Mouse (Mus musculus) thymus, postnatal 4 days (tissue): ENCODE data around the gene Mrps15.

ENCODE experiments used
- DNase-seq: peaks from one replicate; pipeline ENCODE4 v3.0.0; 2021

Gene Mrps15

DNA sequence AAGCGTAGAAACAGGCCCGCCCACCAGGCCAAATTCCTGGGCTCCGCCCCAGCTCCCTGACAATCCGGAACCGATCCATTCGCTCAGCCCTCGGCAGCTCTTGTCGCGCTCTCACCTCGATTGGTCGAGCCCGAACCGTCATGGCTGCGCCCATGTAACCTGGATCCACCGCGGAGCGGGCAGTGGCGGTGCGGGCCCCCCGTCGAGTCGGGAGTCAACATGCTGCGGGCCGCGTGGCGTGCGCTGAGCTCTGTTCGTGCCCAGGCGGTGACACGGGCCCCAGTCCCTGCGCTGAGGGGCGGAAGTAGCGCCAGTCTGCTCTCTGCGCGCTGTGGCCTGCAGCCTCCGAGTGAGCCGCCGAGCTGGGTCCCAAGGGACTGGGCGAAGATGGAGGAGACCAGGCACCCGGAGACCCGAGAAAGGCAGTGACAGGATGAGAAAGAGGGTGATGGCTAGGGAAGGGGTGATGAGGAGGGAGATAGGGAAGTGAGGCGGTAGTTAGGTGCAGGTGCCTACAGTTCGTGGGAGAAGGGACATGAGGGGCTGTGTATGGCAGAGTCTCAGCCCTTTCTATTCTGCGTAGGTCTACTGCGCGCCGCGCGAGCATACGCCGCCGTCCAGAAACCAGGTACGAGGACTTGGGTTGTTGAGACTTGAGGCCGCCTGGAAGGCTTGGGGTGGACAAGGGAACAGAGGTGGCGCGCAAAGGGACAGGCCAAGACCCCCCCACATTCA, at the start of gene Mrps15:
Gene Mrps15 (plus strand): TSS at position 75 of the 735 bp plus-strand sequence.
- peak; percentile 77 for DNase-seq

DNA sequence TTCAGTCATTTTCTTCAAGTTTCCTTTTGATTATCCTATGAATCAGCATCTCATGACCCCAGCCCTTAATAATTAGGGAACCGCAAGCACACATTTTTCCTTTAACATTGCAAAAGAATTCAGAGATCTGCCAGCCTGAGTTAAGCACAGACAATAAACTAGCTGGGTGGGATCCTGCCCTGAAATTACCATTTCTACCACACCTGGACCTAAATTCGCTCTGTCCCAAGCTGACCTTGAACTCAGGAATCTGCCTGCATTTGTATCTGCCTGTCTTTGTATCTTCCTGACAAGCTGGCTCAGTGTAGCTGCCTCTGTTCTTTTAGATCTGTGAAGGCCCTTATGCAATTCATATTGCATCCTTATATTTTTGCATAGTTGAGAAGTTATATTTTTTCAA, 48.9 kb upstream of the Mrps15 start:
- DNase-seq: no peak

DNA sequence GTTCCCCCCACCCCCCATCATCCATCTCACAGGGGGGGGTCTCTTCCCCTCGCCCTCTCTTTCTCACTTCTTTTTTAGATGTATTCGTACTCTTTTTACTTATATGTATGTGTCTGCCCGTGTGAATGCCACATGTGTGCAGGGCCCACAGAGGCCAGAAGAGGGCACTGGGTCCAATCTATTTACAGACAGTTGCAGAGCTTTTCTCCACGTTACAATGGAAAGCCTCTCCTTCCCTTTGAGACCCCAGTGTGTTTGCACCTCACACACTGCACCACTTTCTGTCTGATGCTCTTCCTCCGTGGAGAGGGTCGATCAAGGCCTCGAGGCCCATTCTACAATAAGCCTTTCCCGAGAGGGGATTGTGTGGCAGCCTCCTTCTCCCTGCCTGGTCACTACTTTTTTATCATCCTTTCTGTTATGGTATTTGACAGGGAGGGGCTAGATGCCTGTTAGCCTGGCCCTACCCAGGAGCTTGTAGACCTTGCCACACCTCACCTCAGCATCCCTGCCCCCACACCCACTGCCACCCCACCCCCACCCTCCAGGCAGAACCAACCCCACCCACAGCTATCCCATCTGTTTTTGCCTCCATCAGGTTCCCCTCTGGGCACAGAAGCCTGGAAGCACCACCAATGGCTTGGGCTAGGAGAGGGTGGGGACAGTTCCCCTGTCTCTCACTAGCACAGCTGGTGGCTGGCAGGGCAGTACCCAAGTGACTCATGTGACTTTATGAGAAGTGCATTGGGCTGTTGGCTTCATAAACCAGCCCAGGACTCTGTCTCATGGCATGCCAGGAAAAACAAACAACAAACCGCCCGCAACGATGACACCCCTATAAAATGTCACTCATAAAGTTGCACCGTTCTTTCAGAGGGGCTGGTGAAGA, 45.2 kb upstream of the Mrps15 start:
- DNase-seq: no peak

DNA sequence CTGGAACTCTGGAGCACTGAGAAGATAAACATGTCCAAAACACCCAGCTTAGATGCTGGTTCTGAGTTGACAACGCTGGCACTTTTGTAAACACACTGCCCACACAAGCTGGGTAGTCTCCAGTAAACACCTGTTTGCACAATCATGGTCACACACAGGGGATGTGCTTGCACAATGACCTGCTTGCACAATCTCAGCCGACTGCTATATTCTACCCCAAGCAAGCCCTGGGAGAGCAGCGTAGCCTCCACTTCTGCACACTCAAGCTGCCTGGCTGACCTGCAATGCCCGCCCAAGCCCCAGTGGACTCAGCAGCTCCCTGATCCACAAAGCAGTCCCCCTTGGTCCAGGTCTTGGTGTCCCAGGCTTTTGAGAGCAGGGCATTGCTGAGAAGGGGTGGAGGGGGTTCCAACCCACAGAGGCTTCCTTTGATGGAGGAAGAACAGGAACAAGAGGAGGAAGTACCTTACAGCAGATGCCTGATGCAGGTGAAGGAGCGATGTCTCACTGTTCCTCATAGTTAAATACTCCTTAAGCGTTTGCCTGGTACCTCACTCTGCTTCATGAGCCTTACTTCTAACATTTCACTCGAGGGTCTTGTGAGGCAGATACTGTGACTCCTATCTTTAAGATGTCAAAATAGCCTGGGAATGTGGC, 28.9 kb upstream of the Mrps15 start:
- no peak for DNase-seq

DNA sequence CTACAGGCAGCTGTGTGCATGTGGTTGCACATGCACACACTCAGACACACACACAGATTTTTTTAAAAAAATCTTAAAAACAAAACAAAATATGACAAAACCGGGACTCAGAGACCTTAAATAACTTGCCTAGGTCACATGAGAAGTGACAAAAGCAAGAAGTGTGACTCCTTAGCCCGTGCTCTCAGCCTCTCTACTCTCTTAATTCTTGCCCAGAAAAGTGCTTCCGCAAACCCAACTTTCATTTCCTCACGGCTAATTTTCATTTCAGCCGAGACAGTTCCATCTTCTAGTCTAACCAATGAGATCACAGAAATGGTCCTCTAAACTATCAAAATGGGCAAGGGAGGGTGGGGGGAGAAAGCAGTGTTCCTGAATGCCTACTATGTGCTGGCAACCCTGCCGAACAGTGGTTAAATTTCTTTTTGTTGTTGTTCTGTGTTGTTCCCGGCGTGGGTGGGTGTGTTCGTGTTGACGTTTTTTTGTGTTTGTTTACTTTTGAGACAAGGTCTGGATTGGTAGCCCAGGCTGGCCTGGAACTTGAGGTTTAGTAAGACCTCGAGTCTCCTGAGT, 27.7 kb upstream of the Mrps15 start:
- DNase-seq: no peak

DNA sequence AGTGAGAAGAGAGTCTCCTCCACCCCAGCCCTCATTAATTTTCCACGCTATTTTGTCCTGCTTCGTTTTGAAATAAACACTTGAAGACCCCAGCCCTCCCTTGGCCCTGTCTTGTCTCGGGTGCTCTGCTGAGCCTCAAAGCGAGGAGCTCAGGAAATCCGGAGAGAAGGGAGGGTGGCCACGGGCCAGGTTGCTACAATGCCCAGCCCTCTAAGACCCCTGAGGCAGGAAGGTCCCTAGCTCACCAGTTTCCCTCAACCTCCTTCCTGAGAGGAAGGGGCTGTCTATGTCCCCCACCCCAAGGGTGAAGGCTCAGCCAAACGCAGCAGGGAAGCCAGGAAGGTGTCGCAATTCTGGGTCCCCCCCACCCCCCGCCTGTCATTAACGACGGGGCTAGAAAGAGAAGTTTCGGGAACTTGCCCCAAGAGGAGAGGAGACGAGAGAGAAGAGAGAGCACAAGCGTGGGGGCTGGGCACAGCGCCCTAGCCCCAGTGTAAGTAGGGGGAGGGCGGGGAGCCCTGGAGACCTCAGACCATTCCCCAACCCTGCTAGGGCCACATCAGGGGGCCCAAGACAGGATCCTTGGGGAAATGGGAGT, 22.3 kb upstream of the Mrps15 start, which contains the start of gene Csf3r:
Gene Csf3r (plus strand): TSS at position 248 of the 598 bp plus-strand sequence.
- no peak for DNase-seq

DNA sequence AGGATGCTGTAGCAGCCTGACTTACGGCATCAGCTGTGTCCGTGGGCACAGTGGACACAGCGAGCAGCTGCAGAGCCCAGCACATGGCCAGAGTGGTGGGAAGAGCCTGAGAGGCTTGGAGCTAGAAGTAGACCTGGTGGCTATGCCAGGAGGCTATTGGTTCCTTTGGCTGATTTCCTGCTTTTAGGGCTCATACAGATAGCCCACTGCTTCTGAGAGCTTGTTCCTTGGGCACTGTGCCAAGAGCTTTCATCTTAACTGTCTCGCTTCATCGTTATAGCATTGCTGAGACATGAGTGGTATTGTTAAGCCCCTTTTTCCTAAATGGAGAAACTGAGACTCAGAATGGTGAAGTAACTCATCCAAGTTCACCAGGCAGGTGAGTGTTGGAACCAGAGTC, 20.9 kb upstream of the Mrps15 start:
- DNase-seq: no peak

DNA sequence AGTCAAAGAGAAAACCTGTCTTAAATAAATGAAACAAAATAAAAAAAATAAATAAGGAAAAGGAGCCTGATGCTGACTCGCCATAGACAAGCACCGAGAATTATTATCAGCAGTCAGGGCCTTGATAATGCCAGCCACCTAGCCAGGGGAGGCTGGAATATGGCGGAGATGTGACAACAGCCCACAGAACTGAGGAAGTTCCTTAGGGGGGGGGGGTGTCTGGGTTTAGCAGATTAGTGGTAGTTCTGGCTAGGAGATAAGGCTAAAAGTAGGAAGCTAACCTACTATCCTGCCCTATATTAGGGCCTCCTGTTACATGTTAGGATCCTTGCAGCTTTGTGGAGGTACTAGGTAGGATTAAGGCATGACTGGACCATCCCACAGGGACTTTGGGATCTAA, 18.7 kb upstream of the Mrps15 start:
- no peak for DNase-seq

DNA sequence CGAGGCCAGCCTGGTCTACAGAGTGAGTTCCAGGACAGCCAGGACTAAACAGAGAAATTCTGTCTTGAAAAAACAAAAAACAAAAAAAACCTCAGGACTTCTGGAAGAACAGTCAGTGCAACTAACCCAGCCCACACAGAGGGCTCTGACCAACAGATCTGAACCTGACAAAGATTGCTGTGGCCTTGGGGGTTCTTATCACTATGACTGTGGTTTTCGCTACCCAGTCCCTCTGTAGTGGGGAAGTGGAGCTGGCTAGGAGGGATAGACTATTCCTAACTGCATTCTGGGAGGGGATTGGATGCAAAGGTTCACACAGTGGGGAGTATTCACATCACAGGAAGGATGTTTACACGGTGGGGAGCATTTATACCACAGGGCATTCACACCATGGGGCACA, 17.7 kb upstream of the Mrps15 start:
- no peak for DNase-seq

DNA sequence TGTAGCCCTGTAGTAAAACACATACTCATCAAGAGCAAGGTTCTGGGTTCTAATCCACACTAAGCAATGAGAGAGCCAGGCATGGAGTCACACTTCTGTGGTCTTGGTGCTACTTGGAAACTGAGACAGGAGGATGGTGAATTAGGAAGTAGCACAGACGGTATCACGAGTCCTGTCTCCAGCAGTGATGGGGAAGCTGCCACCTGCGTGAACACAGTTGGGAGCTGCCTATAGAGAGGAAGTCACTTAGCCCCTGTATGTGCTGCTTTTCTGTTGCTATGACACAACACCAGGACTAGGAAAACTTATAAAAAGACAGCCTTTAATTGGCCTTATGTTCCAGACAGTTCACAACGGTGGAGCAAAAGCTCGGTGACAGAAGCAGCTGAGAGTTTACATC, 16.0 kb upstream of the Mrps15 start:
- no peak for DNase-seq

DNA sequence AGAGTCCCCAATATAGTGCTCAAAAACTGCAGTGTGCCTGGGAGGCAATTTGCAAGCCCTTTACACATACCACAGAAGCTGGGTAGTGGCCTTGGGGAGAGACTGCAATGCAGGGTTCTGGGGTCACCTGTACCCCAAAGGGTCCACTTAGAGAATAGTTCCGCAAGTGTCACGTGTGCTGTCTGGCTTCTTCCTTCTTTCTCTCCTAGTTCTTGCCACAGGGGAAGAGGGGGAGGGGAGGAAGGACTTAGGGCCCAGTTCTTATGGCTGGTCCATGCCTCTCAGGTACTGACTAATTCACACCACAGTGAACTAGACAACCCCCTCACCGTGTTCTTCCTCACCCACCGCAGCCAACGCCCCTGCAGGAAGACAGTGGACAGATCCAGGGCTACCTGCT, 11.3 kb upstream of the Mrps15 start:
- DNase-seq: no peak

DNA sequence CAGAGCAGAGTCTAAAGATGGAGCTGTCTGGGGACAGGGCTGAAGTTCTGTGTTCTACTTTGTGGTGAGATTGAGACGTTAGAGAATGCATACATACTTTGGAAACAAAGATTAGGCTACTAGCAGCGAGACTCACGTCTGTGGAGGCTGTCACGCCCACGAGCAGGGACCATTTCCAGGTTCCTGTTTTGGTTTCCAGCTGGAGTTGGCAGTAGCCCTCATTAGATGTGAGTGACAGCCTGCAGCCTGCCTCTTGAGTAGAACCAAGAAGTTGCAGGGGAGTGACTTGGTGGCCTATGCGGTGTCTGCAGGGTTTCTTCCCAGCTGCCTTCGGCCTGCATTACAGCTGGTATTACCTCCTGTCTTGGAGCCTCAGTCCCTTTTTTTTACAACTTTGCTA, 4.9 kb downstream of the Mrps15 start:
- DNase-seq: no peak

DNA sequence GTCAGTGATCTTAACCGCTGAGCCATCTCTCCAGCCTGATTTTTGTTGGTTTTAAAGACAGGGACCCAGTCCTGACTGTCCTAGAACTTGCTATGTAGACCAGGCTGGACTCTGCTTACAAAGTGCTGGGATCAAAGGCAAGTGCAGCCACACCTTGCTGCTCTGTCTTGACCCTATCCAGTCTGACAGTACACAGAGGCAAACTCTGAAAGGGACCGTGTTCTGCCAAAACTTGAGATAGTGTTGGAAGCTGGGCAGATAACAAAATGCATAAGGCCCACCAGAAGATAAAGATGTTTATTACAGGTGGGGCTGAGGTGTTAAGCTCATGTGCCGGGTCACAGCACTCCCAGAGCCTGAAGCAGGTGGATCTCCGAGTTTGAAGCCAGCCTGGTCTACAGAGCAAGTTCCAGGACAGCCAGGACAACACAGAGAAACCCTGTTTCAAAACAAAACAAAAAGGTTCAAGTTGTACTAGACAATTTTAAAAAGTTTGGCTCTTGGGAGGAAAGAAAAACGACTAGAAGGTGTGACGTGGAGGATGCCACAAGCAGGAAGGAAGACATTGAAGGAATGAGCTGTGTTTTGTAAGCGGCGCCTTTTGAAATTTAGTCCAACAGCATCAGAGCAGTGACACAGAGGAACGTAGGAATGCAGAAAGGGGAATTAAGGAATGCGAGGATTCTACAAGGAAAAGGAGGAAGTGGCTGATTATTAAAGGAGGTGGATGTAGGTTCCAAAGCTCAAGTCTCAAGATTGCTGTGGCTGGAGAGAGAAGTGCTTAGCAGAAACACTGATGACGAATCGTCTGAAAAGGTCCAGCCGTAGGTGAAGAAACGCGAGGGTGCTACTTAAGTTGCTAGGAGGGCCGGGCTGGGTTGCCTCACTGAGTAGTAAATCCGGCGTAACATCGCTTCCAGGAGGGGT, 10.7 kb downstream of the Mrps15 start:
- DNase-seq: no peak

DNA sequence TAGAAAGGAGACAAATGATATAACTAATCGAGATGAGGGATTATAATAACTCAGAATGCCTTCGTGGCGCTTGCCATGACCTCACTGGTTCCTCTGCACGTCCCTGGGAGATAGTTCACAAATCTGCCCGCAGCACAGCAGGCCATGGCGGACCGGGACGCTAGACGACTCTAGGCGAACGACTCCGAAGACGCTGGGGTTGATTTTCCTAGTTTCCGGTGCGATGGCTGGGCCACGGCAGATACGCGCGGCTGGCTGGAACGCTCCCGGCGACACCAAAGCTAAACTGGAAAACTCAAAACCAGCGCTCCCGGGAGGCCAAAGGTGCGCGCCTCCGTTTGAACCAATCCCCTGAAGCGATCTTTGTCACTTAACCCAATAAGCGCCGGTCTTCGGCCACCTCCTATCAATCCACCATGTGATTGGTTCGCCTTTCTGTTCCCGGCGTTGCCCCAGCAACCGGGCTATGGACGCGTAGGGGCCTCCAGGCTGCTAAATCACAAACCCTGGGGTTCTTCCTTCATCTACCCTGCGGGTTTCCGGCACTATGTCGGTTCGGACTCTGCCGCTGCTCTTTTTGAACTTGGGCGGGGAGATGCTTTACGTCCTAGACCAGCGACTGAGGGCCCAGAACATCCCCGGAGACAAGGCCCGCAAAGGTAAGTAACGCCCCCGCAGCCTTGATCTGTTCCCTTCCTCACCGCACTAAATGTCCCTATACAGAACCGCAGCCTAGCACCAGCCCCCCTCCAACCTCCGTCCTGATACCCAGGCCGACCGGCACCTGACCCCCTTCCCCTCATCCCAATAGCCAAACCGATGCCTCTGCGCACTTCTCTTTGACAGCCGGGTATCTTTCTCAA, 11.6 kb downstream of the Mrps15 start, which contains the start of gene Oscp1:
Gene Oscp1 (plus strand): TSS at position 432 of the 863 bp plus-strand sequence.
- DNase-seq: peak; percentile 90

DNA sequence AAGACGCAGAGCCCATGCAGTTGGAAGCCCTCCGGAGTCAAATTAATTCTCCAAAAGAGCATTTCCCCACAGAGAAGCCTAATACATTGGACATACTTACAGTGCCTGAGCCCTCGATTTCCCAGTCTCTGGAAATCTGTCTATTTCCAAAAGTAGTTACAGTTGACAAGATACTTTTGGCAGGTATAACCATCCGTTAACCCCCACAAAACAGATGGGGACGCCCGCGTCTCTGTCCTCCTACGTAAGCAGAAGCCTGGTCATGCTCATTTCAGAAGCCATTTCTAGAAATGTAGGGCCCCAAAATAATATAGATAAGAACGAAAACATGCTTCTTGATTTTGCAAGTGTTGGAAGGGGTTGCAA, 12.3 kb downstream of the Mrps15 start:
- no peak for DNase-seq

DNA sequence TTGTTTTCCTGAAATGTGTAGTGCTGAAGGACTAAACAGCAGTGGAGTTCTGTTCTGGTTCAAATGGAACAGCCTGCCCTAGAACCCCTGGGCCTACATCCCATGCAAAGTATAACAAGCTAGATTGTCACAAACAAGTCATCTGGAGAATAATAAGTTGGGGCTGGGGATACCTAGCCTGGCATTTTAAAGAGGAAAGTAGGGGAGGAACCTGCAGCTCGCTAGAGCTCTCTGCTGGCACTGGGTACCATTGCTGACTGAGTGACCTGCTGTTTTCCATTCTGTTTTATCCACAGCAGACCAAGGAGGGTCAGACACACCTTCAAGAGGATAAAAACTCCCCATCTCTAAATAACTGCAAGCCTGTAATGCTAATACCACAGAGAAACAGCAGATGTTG, 16.1 kb downstream of the Mrps15 start:
- DNase-seq: peak; percentile 43

DNA sequence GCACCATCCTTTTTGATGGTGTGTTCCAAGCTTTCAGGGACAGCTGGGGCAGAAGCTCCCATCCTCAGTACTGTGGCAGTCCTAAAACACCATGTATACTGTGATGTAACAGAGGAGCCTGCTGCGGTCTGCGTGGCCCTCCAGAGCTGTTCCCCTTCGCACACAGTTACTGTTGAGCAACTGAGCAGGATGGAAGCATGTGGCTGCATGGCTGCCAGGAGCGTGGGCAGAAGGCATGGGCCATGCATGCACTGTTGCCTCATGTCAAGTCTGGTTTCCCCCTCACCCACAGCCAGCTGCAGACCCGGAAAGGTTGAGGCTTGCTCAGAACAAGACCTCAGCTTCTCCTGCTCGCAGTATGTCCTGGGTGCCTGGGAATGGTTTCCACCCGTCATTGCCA, 18.5 kb downstream of the Mrps15 start:
- no peak for DNase-seq

DNA sequence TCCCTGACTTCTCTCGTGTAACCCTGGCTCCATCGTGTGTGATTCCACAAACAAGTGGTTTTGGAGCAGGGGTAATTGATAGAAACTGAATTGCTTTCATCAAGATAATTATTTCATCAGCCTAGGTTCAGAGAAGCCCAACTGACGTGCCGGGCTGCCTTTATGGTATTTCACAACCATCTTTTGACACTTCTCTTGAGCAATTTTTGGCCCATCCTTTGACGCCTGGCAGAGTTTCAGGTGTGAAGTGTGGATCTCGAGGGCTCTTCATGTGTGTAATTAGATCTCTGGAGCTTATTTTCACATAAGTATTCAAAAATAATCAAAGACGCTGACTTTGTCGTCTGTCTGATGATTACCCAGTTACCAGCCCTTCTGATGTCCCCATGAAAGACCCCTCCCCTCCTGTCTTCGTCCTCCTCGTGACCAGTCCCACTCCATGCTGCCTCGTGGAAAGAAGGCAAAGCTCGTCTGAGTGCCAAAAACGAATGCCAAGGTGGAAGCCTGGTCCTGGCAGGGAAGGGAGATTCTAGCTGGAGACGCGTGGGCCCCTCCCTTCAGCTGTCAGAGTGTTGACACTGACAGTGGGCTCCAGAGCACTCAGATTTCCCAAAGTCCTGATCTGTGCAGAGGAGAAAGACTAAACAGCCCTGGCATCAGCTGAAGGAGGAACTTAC, 20.8 kb downstream of the Mrps15 start:
- no peak for DNase-seq

DNA sequence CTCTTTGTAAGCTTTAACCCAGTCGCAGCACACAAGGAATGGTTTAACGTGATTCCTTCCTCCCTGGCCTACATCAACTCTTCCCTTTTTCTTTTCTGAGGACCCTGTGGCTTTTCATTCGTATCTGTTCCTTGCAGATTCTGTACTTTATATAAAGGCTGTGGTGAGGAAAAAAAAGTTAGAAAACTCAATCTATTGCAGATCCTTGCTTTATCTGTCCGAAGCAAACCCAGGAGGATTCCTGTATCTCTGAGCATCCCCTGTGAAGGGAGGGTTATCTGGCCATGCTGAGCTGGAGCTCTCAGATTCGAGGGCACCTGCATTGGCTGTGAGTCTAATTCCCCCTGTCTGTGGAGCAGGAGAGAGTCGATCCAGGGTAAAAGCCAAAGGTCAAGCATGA, 22.1 kb downstream of the Mrps15 start:
- no peak for DNase-seq

DNA sequence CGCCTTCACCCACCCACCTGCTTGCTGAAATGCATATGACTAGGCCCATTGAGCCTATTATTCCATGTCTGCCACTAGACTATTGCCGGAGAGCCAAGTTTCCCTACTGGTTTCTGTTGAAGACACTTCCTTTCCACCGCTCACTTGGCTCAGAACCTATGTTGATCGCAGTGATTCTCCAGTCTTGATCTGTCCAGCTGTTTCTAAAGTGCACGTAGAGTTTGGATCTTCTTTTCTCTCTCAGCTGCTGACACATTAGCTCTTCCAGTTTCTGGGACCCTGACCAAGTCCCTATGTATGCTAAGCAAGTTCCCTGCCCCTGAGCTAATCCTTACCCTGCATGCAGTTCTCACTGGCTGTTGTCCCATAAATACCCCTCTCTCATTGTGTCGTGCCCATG, 31.1 kb downstream of the Mrps15 start:
- no peak for DNase-seq
